8 mouse cellular contexts compared by ENCODE assay signal in the genomic region with DNA sequence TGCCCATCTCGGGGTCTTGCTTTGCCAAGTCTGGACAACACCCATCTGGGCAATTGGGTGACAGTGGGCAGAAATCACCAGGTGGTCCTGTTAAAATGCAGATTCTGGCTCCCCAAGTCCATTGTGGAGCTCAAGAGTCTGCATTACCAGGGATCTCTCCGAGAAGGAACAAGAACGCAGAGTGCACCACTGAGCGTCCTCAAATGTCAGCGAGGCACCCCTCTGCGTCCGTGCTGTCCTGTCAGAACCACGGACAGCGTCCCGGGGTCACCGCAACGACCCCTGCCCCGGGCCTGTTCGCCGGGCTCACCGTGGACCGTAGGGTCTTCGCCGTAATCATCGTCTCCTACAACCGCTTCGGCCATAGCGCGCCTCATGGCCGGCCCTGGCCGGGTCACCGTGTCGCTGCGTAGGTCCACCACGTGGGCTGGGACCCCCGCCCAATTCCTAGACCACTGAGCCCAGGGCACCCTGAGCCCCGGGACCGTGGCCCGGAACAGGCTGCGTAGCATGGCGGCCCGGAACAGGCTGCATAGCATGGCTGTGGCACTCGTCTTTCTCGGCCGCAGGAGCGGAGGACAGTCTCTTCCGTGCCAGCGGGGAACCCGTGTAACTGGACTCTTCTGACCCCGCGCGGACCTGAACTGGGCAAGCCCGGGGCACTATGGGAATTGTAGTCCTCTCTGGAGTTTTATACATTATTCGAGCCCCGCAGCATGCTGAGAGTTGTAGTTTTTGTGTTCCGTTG. TPM values are rescaled to one million over a fixed set of nuclear protein-coding genes. Genes with fewer than 3 reads are reported as not detected.
DNase-seq lines count a peak whose midpoint lies in the region; ATAC-seq lines count a peak whose summit lies in the region.

Gene Tha1, minus strand, starts transcription at position 621 of the 748 bp plus-strand sequence.

- H3K4me3 ChIP-seq in hindbrain, embryonic 16.5 days (ENCODE audit: low read length), result peak within 1 kb of the TSS; percentile 66

- H3K9me3 ChIP-seq in hindbrain, embryonic 16.5 days (ENCODE audit: control insufficient read depth, low read length), result no peaks in the 10 kb centered on the region

- H3K4me2 ChIP-seq in hindbrain, embryonic 16.5 days (ENCODE audit: low read length), result peak within 1 kb of the TSS; percentile 76

- ATAC-seq in activated CD4-positive, CD25-positive, alpha-beta regulatory T cell, adult 4 months, result no peak
- ATAC-seq in hindbrain, embryonic 16.5 days, result peak; percentile 77

- H3K4me1 ChIP-seq in hindbrain, embryonic 16.5 days (ENCODE audit: control insufficient read depth, insufficient read depth, low read depth, low read length), result peaks cover 9% of the 10 kb centered on the region

- 2% methylated on average over 51 of the region's 51 CpGs for WGBS in hindbrain, embryonic 16.5 days

- no peaks in the 10 kb centered on the region for H3K27me3 ChIP-seq in hindbrain, embryonic 16.5 days (replicated peaks; ENCODE audit: control insufficient read depth, insufficient read depth, low read length)

- H3K27ac ChIP-seq in hindbrain, embryonic 16.5 days (ENCODE audit: low read depth, low read length), result peak within 1 kb of the TSS; percentile 41; the same call in 1 of the 2 replicates

- peak within 1 kb of the TSS; percentile 76 for H3K9ac ChIP-seq in hindbrain, embryonic 16.5 days (ENCODE audit: low read depth, low read length)

- peak; percentile 85 to 91 for DNase-seq in cerebellum, postnatal 25 days
- DNase-seq in gastrocnemius, adult 8-10 months (ENCODE audit: low spot score in 2 of 2), result peak; percentile 72 to 79
- DNase-seq in layer of hippocampus, postnatal 36 days, result peak; percentile 68 to 73
- DNase-seq in lung, postnatal 14 days, result peak; percentile 82
- peak; percentile 83 to 84 for DNase-seq in right cerebral cortex, adult 2 months (ENCODE audit: low spot score in 2 of 2)
- peak; percentile 76 to 79 for DNase-seq in urinary bladder, postnatal 4 days (ENCODE audit: low spot score in 2 of 2)

- H3K36me3 ChIP-seq in hindbrain, embryonic 16.5 days (ENCODE audit: control insufficient read depth, insufficient read depth, low read length), result no peaks in the 10 kb centered on the region

RNA-seq across cellular contexts. Expression of gene Tha1, which starts in this region (rescaled TPM):
- 10 to 100 TPM; 12.8 to 17.7 TPM for polyA plus RNA-seq in activated CD4-positive, CD25-positive, alpha-beta regulatory T cell, adult 4 months (2017; shearing (Covaris generic))
- total RNA-seq in gastrocnemius, adult 8-10 months (2022), result 1 to 10 TPM; 2.7 to 3.8 (median 3.4) TPM
- polyA plus RNA-seq in hindbrain, embryonic 16.5 days (2015; fragmentation: Nextera tagmentation; extraction: Ambion mirVana), result 4.5 and 5.5 TPM in 2 replicates
- 1 to 10 TPM; 3.0 to 3.8 TPM for total RNA-seq in layer of hippocampus, postnatal 36 days (2021)
